Mouse (Mus musculus): Measurements from ENCODE around the gene Ccl11.

Ccl11 gene

DNA sequence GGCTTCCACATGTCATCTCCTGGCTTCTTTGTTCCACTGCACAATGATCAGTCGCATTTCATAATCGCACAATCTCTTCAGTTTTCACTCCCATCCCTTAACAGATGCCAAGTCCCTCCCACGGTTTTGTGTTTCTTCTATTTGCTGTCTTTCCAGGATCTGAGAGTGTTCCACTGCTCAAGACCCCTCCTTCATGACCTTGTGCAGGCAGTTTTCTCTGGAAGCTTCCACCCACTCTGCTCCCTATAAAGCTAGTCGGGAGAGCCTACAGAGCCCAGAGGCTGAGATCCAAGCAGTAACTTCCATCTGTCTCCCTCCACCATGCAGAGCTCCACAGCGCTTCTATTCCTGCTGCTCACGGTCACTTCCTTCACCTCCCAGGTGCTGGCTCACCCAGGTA, at the start of gene Ccl11:
Gene Ccl11, plus strand, starts transcription at position 178 of the 400 bp plus-strand sequence.
- no peak for DNase-seq (ENCODE audit: low spot score)

DNA sequence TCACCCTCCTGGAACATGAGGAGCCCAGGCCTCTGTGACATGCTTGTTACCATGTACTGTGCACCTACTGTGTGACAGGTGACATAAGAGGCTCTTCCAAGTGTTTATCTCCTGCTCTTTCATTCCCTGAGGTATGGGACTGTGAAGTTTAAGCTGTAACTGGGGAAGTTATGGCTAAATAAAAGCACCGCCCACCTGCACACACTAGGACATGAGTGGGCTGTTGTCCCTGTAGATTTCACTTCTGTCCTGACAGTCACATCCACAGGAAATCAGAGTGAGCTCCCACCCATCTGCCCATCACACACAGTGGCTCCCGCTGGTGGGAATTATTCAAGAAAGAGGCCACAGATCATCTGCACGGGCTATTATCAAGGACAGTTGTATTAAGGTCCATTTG, 47.5 kb upstream of the Ccl11 start:
- DNase-seq (ENCODE audit: low spot score), result no peak

DNA sequence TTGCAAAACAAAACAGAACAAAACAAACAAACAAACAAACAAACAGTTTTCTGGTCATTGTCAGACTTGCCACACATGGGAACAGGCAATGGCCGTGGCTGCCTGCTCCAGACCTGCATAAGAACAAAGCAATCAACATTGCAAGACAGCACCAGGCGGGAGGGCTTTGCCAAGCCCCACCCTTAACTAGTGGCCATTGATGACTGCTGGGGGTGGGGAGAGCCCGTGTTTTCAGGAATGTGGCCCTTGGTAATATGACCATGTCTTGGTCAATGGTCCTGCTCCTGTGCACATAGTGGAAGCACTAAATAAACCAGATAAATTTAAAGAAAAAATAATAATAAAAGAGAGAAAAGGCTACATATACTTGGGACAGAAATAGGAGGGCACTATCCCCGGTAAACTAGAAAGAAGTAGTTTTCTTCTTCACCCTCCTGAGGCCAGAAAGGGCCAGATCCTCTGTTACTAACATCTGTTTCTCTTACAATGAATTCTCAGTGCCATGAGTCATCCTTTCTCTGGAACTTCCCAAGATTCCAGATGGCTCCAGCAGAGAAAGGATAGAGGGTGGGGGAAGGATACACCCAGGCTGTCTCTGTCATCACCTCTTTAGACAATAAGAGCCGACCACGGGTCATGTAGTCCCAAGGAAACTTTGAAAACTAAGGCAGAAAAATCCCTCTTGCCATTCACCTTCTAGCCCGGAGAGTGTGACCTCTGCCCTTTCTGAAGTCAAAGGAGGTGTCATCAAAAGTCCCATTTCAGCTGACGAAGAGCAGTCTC, 46.0 kb upstream of the Ccl11 start:
- no peak for DNase-seq (ENCODE audit: low spot score)

DNA sequence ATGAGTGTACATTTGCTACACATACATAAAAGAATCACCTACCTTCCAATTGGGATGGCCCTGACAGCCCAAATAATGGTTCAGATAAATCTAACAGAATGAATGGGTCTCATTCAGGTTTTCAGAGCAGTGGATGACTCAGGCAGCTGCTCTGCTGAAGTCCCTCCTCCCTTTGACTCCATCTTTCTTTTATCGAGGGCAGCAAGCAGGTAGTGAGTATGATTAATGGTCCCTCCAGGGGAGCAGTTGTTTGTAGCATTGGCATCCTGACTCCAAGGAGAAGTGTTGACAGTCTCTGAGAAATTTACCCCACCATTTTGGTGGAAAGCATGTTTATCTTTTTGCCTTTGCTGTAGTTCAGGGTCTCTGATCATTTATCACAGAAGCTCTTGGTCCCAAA, 43.9 kb upstream of the Ccl11 start:
- DNase-seq (ENCODE audit: low spot score), result no peak

DNA sequence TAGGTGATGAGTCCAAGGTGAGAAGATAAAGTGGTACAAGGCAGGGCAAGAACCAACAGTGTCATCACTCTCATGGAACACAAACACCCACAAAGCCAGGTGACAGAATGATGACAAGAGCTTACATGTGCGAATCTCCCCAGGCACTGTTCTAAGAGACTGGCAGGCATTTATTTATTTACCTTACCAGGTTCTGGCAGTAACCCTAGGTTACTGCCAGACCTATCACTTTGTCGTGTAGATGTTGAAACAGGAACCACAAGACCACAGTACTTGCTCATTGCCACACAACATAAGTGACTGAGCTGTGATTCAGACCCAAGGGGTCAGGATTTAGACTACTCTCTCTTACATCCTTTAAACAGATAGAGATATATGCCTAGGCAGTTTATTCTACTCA, 42.6 kb upstream of the Ccl11 start:
- DNase-seq (ENCODE audit: low spot score), result no peak

- DNase-seq (ENCODE audit: low spot score), result no peak
Observed at GRCm38 (mm10) chr11:82016181-82016780, 41.3 kb upstream of the Ccl11 start.

- no peak for DNase-seq (ENCODE audit: low spot score)
Observed at GRCm38 (mm10) chr11:82019389-82019788, 38.2 kb upstream of the Ccl11 start.

DNA sequence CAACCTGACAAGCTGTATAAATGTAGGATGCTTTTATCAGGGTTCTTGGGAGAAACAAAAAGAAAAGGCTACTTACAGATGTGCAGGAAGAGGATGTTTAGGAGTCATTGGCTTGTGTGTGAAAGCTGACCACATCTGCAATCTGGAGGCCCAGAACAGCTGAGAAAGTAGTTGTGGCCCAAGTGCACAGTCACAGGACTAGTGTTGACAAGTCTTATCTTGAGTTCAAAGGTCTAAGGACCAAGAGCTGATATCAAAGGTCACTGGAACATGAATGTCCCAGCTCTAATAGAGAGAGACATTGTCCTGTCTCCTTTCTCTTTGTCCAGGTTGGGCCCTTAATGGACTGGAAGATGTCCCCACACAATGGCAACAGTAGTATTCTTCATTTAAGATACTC, 37.8 kb upstream of the Ccl11 start:
- no peak for DNase-seq (ENCODE audit: low spot score)

- DNase-seq (ENCODE audit: low spot score), result no peak
Observed at GRCm38 (mm10) chr11:82021406-82021805, 36.2 kb upstream of the Ccl11 start.

DNA sequence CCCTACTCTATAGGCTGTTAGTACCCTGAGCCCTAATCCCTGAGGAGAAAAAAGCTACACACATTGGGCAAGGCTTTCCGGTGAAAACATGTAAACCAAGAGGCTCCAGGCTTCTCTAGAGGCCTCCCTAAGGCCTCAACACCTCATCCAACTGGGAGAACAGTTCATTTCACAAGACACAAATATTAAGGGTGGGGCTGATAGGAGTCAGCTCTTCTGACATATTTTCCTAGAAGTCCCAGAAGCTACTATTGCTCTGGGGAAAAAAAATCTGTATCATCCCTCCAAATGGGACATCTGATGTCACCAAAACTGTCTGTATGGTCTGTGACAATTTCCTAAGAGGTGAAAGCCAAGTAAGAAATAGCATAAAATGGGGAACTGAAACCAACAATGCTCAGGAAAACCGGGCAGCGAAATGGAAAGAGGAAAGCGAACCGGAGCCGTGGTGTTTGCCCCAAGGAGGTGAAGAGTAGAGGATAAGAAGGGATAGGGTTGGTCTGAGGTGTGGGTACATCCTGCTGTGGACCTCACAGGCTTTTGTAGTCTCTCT, 35.0 kb upstream of the Ccl11 start:
- DNase-seq (ENCODE audit: low spot score), result no peak

DNA sequence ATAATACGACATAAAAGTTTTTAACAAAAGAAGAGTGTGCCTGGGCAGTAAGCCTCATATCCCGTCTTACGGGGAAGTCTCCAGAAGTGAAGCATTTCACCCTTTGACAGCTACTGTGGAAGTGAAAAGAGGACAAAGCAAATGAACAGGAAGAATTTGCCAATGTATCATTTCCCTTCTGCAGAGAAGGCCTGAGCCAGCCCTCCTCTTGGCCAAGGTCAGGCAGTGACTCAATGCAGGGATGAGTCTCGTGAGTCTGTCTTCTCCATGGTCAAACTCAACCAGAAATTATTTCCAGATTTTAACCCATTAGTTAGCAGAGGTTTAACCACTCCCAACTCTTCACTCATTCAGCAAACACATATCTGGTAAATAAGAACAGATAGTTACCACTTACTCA, 33.9 kb upstream of the Ccl11 start:
- DNase-seq (ENCODE audit: low spot score), result no peak

GRCm38 (mm10) chr11:82030171-82030570, 27.5 kb upstream of the Ccl11 start:
- no peak for DNase-seq (ENCODE audit: low spot score)

DNA sequence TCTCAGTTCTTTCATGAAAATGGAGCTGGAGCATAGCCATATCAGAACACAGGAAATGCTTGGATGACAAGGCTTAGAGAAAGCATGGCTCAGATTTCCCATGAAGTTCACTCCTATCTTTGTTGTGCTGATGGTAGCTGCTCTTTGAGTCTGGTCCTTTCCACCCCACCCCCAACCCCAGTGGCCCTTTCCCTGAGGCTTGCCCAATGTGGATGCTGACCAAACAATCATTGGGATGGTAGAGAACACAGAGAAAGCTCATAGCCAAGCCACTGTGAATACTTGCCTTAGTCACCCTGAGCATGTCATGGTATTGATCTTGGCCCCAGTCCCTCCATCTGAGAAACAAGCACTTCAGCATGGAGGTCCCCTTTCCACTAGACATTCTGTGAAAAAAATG, 25.5 kb upstream of the Ccl11 start:
- no peak for DNase-seq (ENCODE audit: low spot score)

DNA sequence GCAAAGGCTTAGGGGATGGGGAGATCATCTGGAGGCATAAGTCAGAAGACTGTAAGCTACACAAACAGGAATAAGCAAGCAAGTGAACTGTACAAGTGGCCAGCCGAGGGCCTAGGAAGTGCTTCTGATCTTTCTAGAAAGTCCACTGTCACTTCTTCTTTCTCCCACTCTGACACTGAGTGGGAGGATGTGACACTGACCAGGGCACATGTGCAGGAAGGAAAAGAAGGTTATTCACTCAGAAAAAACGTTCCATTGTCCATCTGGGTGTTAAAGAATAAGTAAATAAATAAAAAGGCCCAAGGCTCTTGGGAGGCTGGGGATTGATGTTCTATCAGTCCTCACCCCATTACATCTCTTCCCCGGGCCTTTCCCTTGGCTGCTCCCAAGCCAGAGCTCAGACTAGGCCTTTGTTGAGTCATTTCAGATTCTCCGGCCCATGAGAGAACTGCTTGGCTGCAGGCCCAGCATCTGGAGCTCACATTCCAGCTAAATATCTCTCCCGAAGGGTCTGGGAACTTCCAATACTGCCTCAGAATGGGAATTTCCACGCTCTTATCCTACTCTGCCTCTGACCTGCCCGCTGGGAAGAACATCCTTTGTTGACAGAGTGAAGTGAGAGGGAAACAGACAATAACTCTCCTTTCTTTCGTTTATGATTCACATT, 24.8 kb upstream of the Ccl11 start:
- DNase-seq (ENCODE audit: low spot score), result no peak

GRCm38 (mm10) chr11:82034446-82034845, 23.2 kb upstream of the Ccl11 start:
- DNase-seq (ENCODE audit: low spot score), result no peak

GRCm38 (mm10) chr11:82035356-82035755, 22.3 kb upstream of the Ccl11 start, which contains the start of gene Ccl2:
Gene Ccl2, plus strand, starts transcription at chr11:82035571.
- no peak for DNase-seq (ENCODE audit: low spot score)

- DNase-seq (ENCODE audit: low spot score), result no peak
Observed at GRCm38 (mm10) chr11:82035857-82036256, 21.8 kb upstream of the Ccl11 start.

DNA sequence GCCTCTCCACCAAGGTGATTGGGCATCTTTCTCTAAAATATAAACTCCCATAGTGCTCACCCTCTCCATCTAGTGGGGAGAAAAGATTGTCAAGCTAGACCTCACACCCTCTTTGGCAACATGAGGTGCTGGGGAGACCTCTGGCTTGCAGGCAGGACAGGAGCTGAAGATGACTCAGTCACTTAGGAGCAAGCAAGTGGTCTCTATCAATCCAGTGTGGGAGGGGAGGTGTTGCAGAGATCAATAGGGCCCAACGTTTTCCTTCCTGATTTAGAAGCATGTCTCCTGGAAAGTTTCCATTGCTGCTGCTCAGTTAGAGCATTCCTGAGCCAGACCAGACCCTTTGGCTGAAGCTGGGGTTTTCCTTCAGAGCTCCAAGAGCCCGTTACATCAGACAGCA, 19.1 kb upstream of the Ccl11 start, which contains the start of gene Gm17268:
Gene Gm17268, minus strand, starts transcription at position 28 of the 400 bp plus-strand sequence.
- DNase-seq (ENCODE audit: low spot score), result no peak

- no peak for DNase-seq (ENCODE audit: low spot score)
Observed at GRCm38 (mm10) chr11:82039132-82039660, 18.4 kb upstream of the Ccl11 start.

DNA sequence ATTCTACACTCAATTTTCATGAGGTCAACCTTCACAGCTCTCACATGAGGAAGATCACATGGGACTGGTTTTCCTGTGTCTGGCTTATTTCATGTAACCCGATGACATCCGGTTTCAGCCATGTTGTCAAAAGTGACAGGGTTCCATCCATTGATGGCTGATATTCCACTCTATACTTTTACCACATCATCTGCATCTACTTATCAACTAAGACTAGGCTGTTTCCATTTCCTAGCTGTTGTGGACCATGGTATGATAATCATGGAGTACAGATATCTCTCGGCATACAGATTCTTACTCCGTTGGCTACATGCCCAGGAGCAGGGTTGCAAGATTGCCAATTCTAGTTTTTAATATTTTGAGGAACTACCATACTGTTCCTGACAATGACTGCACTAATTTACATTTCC, 15.9 kb upstream of the Ccl11 start:
- no peak for DNase-seq (ENCODE audit: low spot score)

DNA sequence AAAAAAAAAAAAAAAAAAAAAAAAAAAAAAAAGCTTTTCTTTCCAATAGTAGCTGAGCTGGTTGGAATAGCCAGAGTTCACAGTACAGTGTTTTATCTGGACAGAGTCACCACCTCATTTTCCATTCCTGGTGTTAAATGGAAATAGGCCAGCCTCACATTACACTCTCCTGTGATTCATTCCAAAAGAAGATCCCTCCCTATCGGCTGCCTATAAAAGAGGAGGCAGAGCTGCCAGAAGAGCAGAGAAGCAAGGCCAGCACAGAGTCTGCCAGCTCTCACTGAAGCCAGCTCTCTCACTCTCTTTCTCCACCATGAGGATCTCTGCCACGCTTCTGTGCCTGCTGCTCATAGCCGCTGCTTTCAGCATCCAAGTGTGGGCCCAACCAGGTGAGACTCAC, 12.2 kb upstream of the Ccl11 start, which contains the start of gene Ccl7:
Gene Ccl7, plus strand, starts transcription at position 242 of the 400 bp plus-strand sequence.
- DNase-seq (ENCODE audit: low spot score), result no peak

DNA sequence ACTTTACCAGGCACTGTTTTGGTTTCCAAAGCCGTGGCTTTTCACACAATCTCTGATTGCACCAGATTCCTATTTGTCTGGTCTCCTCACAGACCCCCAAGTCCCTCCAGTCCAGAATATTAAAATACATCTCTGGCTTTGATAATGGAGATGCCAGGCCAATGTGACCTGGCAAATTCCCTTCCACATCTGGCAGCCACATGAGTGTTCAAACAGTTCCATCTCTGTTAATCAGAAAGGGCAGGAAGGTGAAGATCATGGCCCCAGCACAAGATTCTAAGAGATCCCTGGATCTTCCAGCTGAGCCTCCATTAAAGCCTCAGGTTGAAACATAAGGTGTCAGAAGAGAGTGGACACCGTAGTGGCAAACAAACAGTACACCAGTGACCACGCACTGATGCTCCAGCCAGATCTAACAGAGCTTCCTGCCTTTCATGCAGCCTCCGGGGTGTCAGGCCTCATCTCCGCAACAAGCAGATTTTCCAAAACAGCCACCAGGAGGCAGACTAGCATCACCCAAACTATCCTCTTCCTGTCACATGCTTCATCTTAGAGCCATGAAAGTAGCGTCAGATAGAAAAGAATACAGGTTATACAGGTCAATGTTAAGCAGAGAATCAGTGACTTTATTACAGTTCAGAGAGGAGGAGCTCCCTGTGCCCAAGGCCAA, 9.7 kb upstream of the Ccl11 start:
- peak; percentile 78 for DNase-seq (ENCODE audit: low spot score)

Measured in embryo, embryonic 10 days (tissue).